Mouse (Mus musculus) forebrain, embryonic 14.5 days (tissue): ENCODE data around the gene Foxo6. TPM values are rescaled to one million over a fixed set of nuclear protein-coding genes. Genes with fewer than 3 reads are reported as not detected.

Experiments
- ATAC-seq: fragments of 200-750 bp; cut with Nextera tagmentation; 2 replicates; pipeline ENCODE4 v1.8.0; 2017; ENCODE audit warnings: mild to moderate bottlenecking, moderate library complexity
- DNase-seq: peaks from one replicate; pipeline ENCODE4 v3.0.0-alpha.2; 2015; ENCODE audit warnings: low spot score
- H3K27ac ChIP-seq: fragments of 300-500 bp; sonication (generic); 2 replicates; pipeline ENCODE4 v1.5.1; 2014; ENCODE audit warnings: low read depth, mild to moderate bottlenecking, control low read depth, low read length, moderate library complexity
- H3K27me3 ChIP-seq: fragments of 300-500 bp; sonication (generic); replicated peaks from 2 replicates; pipeline ENCODE4 v1.6.1; 2014; ENCODE audit warnings: low read length, control low read depth, mixed read lengths; ENCODE audit not compliant: control insufficient read depth, insufficient read depth
- H3K36me3 ChIP-seq: fragments of 300-500 bp; sonication (generic); 2 replicates; pipeline ENCODE4 v1.6.1; 2014; ENCODE audit warnings: low read length, control low read depth; ENCODE audit not compliant: control insufficient read depth, insufficient read depth
- H3K4me1 ChIP-seq: fragments of 300-500 bp; sonication (generic); 2 replicates; pipeline ENCODE4 v1.6.1; 2014; ENCODE audit warnings: antibody characterized with exemption, low read length, control low read depth; ENCODE audit not compliant: control insufficient read depth, insufficient read depth
- H3K4me2 ChIP-seq: fragments of 300-500 bp; sonication (generic); 2 replicates; pipeline ENCODE4 v1.6.1; 2014; ENCODE audit warnings: mild to moderate bottlenecking, control low read depth, low read length
- H3K4me3 ChIP-seq: fragments of 300-500 bp; sonication (generic); 2 replicates; pipeline ENCODE4 v1.5.1; 2014; ENCODE audit warnings: low read depth, low read length, control low read depth
- H3K9ac ChIP-seq: fragments of 300-500 bp; sonication (generic); 2 replicates; pipeline ENCODE4 v1.6.1; 2014; ENCODE audit warnings: mild to moderate bottlenecking, low read length, control low read depth, moderate library complexity
- H3K9me3 ChIP-seq: fragments of 300-500 bp; sonication (generic); replicated peaks from 2 replicates; pipeline ENCODE4 v1.6.1; 2016; ENCODE audit warnings: low read length, control low read depth, mixed read lengths; ENCODE audit not compliant: control insufficient read depth
- WGBS: fragments of 180-500 bp; shearing (Covaris S2); extraction: QIAGEN DNeasy Blood & Tissue Kit; methylation state at CpG from one replicate; pipeline ENCODE4 v1.1.7; 2014; 5-methylcytosine and 5-hydroxymethylcytosine counted together
- polyA plus RNA-seq: library from polyadenylated mRNA; unstranded; fragments of >200 nt; fragmentation: Nextera tagmentation; extraction: Ambion mirVana; gene quantifications from 2 replicates; pipeline ENCODE4 v1.2.1, GENCODE M21; 2014

Foxo6 gene
- polyA plus RNA-seq, 1 experiment from 2014 or later, result 6.5 TPM

- 12% methylated on average over 6 of the region's 6 CpGs for WGBS
- Histone ChIP-seq H3K27me3 (no peaks in the 10 kb centered on the region), H3K9ac (no peak overlapping the region), H3K9me3 (no peaks in the 10 kb centered on the region), H3K27ac (no peak overlapping the region), H3K4me2 (no peak overlapping the region), H3K4me3 (no peak overlapping the region), H3K36me3 (no peaks in the 10 kb centered on the region), H3K4me1 (peaks cover 18% of the 10 kb centered on the region)
- ATAC-seq, result no peak
- DNase-seq, result peak; percentile 64
Observed at GRCm38 (mm10) chr4:120221708-120222107, 65.4 kb downstream of the Foxo6 start.

GRCm38 (mm10) chr4:120218878-120219277 is 68.3 kb downstream of the Foxo6 start:
- peak; percentile 63 for DNase-seq
- H3K4me3 ChIP-seq, result no peak overlapping the region
- H3K9me3 ChIP-seq, result no peaks in the 10 kb centered on the region
- H3K36me3 ChIP-seq, result no peaks in the 10 kb centered on the region
- no peak for ATAC-seq
- H3K4me1 ChIP-seq, result peaks cover 18% of the 10 kb centered on the region
- WGBS, result 76% methylated on average over 9 of the region's 9 CpGs
- H3K27ac ChIP-seq, result no peak overlapping the region
- H3K4me2 ChIP-seq, result no peak overlapping the region
- no peak overlapping the region for H3K9ac ChIP-seq
- no peaks in the 10 kb centered on the region for H3K27me3 ChIP-seq

Other genes starting within 250 kb of the Foxo6 start
- gene AL607142.1, start 222.4 kb downstream of the Foxo6 start, polyA plus RNA-seq, result not detected in 2 replicates
- gene Edn2, start 126.1 kb downstream of the Foxo6 start, polyA plus RNA-seq, result 0.20 and 0.30 TPM in 2 replicates
- gene Scmh1, start 117.9 kb upstream of the Foxo6 start, polyA plus RNA-seq, result 38.8 and 55.8 TPM in 2 replicates
- gene Slfnl1, start 244.9 kb upstream of the Foxo6 start, polyA plus RNA-seq, result not detected in 2 replicates